Mouse (Mus musculus): ENCODE measurements around the gene Iqschfp. TPM values are rescaled to one million over a fixed set of nuclear protein-coding genes. Genes with fewer than 3 reads are reported as not detected.

Iqschfp gene
- polyA plus RNA-seq, 1 experiment from 2014 or later: 6.1 TPM

- ATAC-seq (ENCODE audit: low FRiP score, low read depth): no peak
- H3K4me3 ChIP-seq: no peak overlapping the region
- no peak overlapping the region for H3K9ac ChIP-seq (replicated peaks)
- H3K4me2 ChIP-seq (replicated peaks): no peak overlapping the region
- H3K27me3 ChIP-seq: no peaks in the 10 kb centered on the region
- WGBS: 71% methylated on average over 3 of the region's 3 CpGs
- H3K27ac ChIP-seq (replicated peaks): no peak overlapping the region
- peaks cover 15% of the 10 kb centered on the region for H3K36me3 ChIP-seq
- H3K4me1 ChIP-seq: no peaks in the 10 kb centered on the region
- no peaks in the 10 kb centered on the region for H3K9me3 ChIP-seq
Measured at GRCm38 (mm10) chr3:68630821-68631220, 738.8 kb downstream of the Iqschfp start.

- 80% methylated on average over 3 of the region's 3 CpGs for WGBS
- Histone ChIP-seq H3K27ac (replicated peaks) (no peak overlapping the region), H3K27me3 (no peaks in the 10 kb centered on the region), H3K9me3 (no peaks in the 10 kb centered on the region), H3K36me3 (peaks cover 1% of the 10 kb centered on the region; the same call in 1 of the 2 replicates), H3K4me3 (no peak overlapping the region), H3K9ac (replicated peaks) (no peak overlapping the region), H3K4me1 (no peaks in the 10 kb centered on the region), H3K4me2 (replicated peaks) (no peak overlapping the region)
- no peak for ATAC-seq (ENCODE audit: low FRiP score, low read depth)
Measured at GRCm38 (mm10) chr3:68632714-68633113, 740.7 kb downstream of the Iqschfp start.

- no peak overlapping the region for H3K27ac ChIP-seq (replicated peaks)
- H3K36me3 ChIP-seq: no peaks in the 10 kb centered on the region
- no peak for ATAC-seq (ENCODE audit: low FRiP score, low read depth)
- peaks cover 3% of the 10 kb centered on the region; the same call in 1 of the 2 replicates for H3K4me1 ChIP-seq
- WGBS: 93% methylated on average over 4 of the region's 4 CpGs
- no peaks in the 10 kb centered on the region for H3K9me3 ChIP-seq
- H3K27me3 ChIP-seq: no peaks in the 10 kb centered on the region
- H3K9ac ChIP-seq (replicated peaks): no peak overlapping the region
- no peak overlapping the region for H3K4me2 ChIP-seq (replicated peaks)
- H3K4me3 ChIP-seq: no peak overlapping the region
Measured at GRCm38 (mm10) chr3:68633577-68633976, 741.5 kb downstream of the Iqschfp start.

GRCm38 (mm10) chr3:68637960-68638359 is 745.9 kb downstream of the Iqschfp start:
- no peaks in the 10 kb centered on the region for H3K9me3 ChIP-seq
- no peaks in the 10 kb centered on the region for H3K36me3 ChIP-seq
- 10% methylated on average over 7 of the region's 7 CpGs for WGBS
- H3K4me2 ChIP-seq (replicated peaks): no peak overlapping the region
- no peak overlapping the region for H3K4me3 ChIP-seq
- H3K9ac ChIP-seq (replicated peaks): no peak overlapping the region
- peaks cover 3% of the 10 kb centered on the region; the same call in 1 of the 2 replicates for H3K4me1 ChIP-seq
- no peak overlapping the region for H3K27ac ChIP-seq (replicated peaks)
- no peak for ATAC-seq (ENCODE audit: low FRiP score, low read depth)
- no peaks in the 10 kb centered on the region for H3K27me3 ChIP-seq

GRCm38 (mm10) chr3:68638703-68639102 is 746.7 kb downstream of the Iqschfp start:
- ATAC-seq (ENCODE audit: low FRiP score, low read depth): no peak
- no peak overlapping the region for H3K27ac ChIP-seq (replicated peaks)
- H3K4me2 ChIP-seq (replicated peaks): no peak overlapping the region
- no peak overlapping the region for H3K9ac ChIP-seq (replicated peaks)
- H3K9me3 ChIP-seq: no peaks in the 10 kb centered on the region
- no peak overlapping the region for H3K4me3 ChIP-seq
- no peaks in the 10 kb centered on the region for H3K36me3 ChIP-seq
- H3K27me3 ChIP-seq: no peaks in the 10 kb centered on the region
- H3K4me1 ChIP-seq: peaks cover 3% of the 10 kb centered on the region; the same call in 1 of the 2 replicates
- WGBS: 77% methylated on average over 1 of the region's 1 CpGs

GRCm38 (mm10) chr3:68642935-68643334 is 750.9 kb downstream of the Iqschfp start:
- no peak for ATAC-seq (ENCODE audit: low FRiP score, low read depth)
- peaks cover 3% of the 10 kb centered on the region; the same call in 1 of the 2 replicates for H3K4me1 ChIP-seq
- H3K9ac ChIP-seq (replicated peaks): no peak overlapping the region

GRCm38 (mm10) chr3:68646387-68647130 is 754.5 kb downstream of the Iqschfp start:
- Histone ChIP-seq H3K27ac (replicated peaks) (no peak overlapping the region), H3K4me1 (no peaks in the 10 kb centered on the region), H3K4me3 (no peak overlapping the region), H3K36me3 (no peaks in the 10 kb centered on the region), H3K9me3 (no peaks in the 10 kb centered on the region), H3K9ac (replicated peaks) (no peak overlapping the region), H3K27me3 (no peaks in the 10 kb centered on the region), H3K4me2 (replicated peaks) (no peak overlapping the region)
- WGBS: 88% methylated on average over 6 of the region's 6 CpGs
- ATAC-seq (ENCODE audit: low FRiP score, low read depth): no peak

More at GRCm38 (mm10) chr3:68642935-68643334, 750.9 kb downstream of the Iqschfp start:
- Histone ChIP-seq H3K9me3 (no peaks in the 10 kb centered on the region), H3K27ac (replicated peaks) (no peak overlapping the region), H3K27me3 (no peaks in the 10 kb centered on the region), H3K4me3 (no peak overlapping the region), H3K4me2 (replicated peaks) (no peak overlapping the region), H3K36me3 (no peaks in the 10 kb centered on the region)
- WGBS: 85% methylated on average over 7 of the region's 7 CpGs

- Histone ChIP-seq H3K4me2 (replicated peaks) (no peak overlapping the region), H3K27ac (replicated peaks) (no peak overlapping the region), H3K4me3 (no peak overlapping the region), H3K27me3 (no peaks in the 10 kb centered on the region), H3K9ac (replicated peaks) (no peak overlapping the region), H3K4me1 (no peaks in the 10 kb centered on the region), H3K36me3 (no peaks in the 10 kb centered on the region), H3K9me3 (no peaks in the 10 kb centered on the region)
- no peak for ATAC-seq (ENCODE audit: low FRiP score, low read depth)
- WGBS: 91% methylated on average over 3 of the region's 3 CpGs
Measured at GRCm38 (mm10) chr3:68647282-68647681, 755.2 kb downstream of the Iqschfp start.

GRCm38 (mm10) chr3:68650251-68650650 is 758.2 kb downstream of the Iqschfp start:
- Histone ChIP-seq H3K4me2 (replicated peaks) (no peak overlapping the region), H3K27me3 (no peaks in the 10 kb centered on the region), H3K36me3 (no peaks in the 10 kb centered on the region), H3K9me3 (no peaks in the 10 kb centered on the region), H3K4me3 (no peak overlapping the region), H3K4me1 (no peaks in the 10 kb centered on the region), H3K9ac (replicated peaks) (no peak overlapping the region), H3K27ac (replicated peaks) (no peak overlapping the region)
- no peak for ATAC-seq (ENCODE audit: low FRiP score, low read depth)
- WGBS: 93% methylated on average over 3 of the region's 3 CpGs

GRCm38 (mm10) chr3:68656607-68657352 is 764.7 kb downstream of the Iqschfp start:
- 86% methylated on average over 4 of the region's 4 CpGs for WGBS
- Histone ChIP-seq H3K4me3 (no peak overlapping the region), H3K4me1 (no peaks in the 10 kb centered on the region; the same call in 1 of the 2 replicates), H3K27me3 (no peaks in the 10 kb centered on the region), H3K27ac (replicated peaks) (no peak overlapping the region), H3K4me2 (replicated peaks) (no peak overlapping the region), H3K9ac (replicated peaks) (no peak overlapping the region), H3K9me3 (no peaks in the 10 kb centered on the region), H3K36me3 (no peaks in the 10 kb centered on the region)
- ATAC-seq (ENCODE audit: low FRiP score, low read depth): no peak

- Histone ChIP-seq H3K27ac (replicated peaks) (no peak overlapping the region), H3K36me3 (no peaks in the 10 kb centered on the region), H3K9ac (replicated peaks) (no peak overlapping the region), H3K9me3 (no peaks in the 10 kb centered on the region), H3K4me2 (replicated peaks) (no peak overlapping the region), H3K4me3 (no peak overlapping the region), H3K27me3 (no peaks in the 10 kb centered on the region), H3K4me1 (no peaks in the 10 kb centered on the region; the same call in 1 of the 2 replicates)
- ATAC-seq (ENCODE audit: low FRiP score, low read depth): no peak
- 49% methylated on average over 9 of the region's 9 CpGs for WGBS
Measured at GRCm38 (mm10) chr3:68657589-68658245, 765.7 kb downstream of the Iqschfp start.

- H3K27me3 ChIP-seq: no peaks in the 10 kb centered on the region
- 96% methylated on average over 6 of the region's 6 CpGs for WGBS
- no peak overlapping the region for H3K4me2 ChIP-seq (replicated peaks)
- no peaks in the 10 kb centered on the region; the same call in none of the 2 replicates for H3K4me1 ChIP-seq
- H3K36me3 ChIP-seq: no peaks in the 10 kb centered on the region
- H3K4me3 ChIP-seq: no peak overlapping the region
- no peak overlapping the region for H3K27ac ChIP-seq (replicated peaks)
- ATAC-seq (ENCODE audit: low FRiP score, low read depth): no peak
- no peaks in the 10 kb centered on the region for H3K9me3 ChIP-seq
- H3K9ac ChIP-seq (replicated peaks): no peak overlapping the region
Measured at GRCm38 (mm10) chr3:68659996-68660395, 768.0 kb downstream of the Iqschfp start.
